Mouse (Mus musculus): ENCODE data around the gene Fgf2.
A peak's percentile ranks its signal among the peaks of the same experiment; 100 is the strongest.

Fgf2 gene

GRCm38 (mm10) chr3:37354737-37355136 lies 6.6 kb downstream of the Fgf2 start:
- DNase-seq (ENCODE audit: low spot score in 2 of 2) = no peak

- no peak for DNase-seq (ENCODE audit: low spot score in 2 of 2)
Measured at GRCm38 (mm10) chr3:37360729-37361128, 12.6 kb downstream of the Fgf2 start.

GRCm38 (mm10) chr3:37365144-37365543 lies 17.0 kb downstream of the Fgf2 start:
- no peak for DNase-seq (ENCODE audit: low spot score in 2 of 2)

GRCm38 (mm10) chr3:37365976-37366375 lies 17.8 kb downstream of the Fgf2 start:
- no peak for DNase-seq (ENCODE audit: low spot score in 2 of 2)

- no peak for DNase-seq (ENCODE audit: low spot score in 2 of 2)
Measured at GRCm38 (mm10) chr3:37366381-37367053, 18.4 kb downstream of the Fgf2 start.

- DNase-seq (ENCODE audit: low spot score in 2 of 2) = no peak
Measured at GRCm38 (mm10) chr3:37370407-37370806, 22.3 kb downstream of the Fgf2 start.

GRCm38 (mm10) chr3:37373712-37374111 lies 25.6 kb downstream of the Fgf2 start:
- DNase-seq (ENCODE audit: low spot score in 2 of 2) = no peak

- DNase-seq (ENCODE audit: low spot score in 2 of 2) = no peak
Measured at GRCm38 (mm10) chr3:37377926-37378325, 29.8 kb downstream of the Fgf2 start.

- no peak for DNase-seq (ENCODE audit: low spot score in 2 of 2)
Measured at GRCm38 (mm10) chr3:37378412-37378811, 30.3 kb downstream of the Fgf2 start.

- DNase-seq (ENCODE audit: low spot score in 2 of 2) = no peak
Measured at GRCm38 (mm10) chr3:37379201-37379600, 31.1 kb downstream of the Fgf2 start.

GRCm38 (mm10) chr3:37379930-37380881 lies 32.1 kb downstream of the Fgf2 start:
- DNase-seq (ENCODE audit: low spot score in 2 of 2) = peak in 1 of 2 experiments; percentile 6

- no peak for DNase-seq (ENCODE audit: low spot score in 2 of 2)
Measured at GRCm38 (mm10) chr3:37381457-37381856, 33.3 kb downstream of the Fgf2 start.

- DNase-seq (ENCODE audit: low spot score in 2 of 2) = no peak
Measured at GRCm38 (mm10) chr3:37383096-37383765, 35.1 kb downstream of the Fgf2 start.

GRCm38 (mm10) chr3:37387310-37387709 lies 39.2 kb downstream of the Fgf2 start:
- no peak for DNase-seq (ENCODE audit: low spot score in 2 of 2)

GRCm38 (mm10) chr3:37396930-37397608 lies 48.9 kb downstream of the Fgf2 start:
- DNase-seq (ENCODE audit: low spot score in 2 of 2) = no peak

- no peak for DNase-seq (ENCODE audit: low spot score in 2 of 2)
Measured at GRCm38 (mm10) chr3:37397646-37398045, 49.5 kb downstream of the Fgf2 start.

GRCm38 (mm10) chr3:37398661-37399395 lies 50.7 kb downstream of the Fgf2 start:
- DNase-seq (ENCODE audit: low spot score in 2 of 2) = no peak

- DNase-seq (ENCODE audit: low spot score in 2 of 2) = no peak
Measured at GRCm38 (mm10) chr3:37401729-37402610, 53.8 kb downstream of the Fgf2 start.

GRCm38 (mm10) chr3:37407598-37407997 lies 59.5 kb downstream of the Fgf2 start:
- no peak for DNase-seq (ENCODE audit: low spot score in 2 of 2)

- no peak for DNase-seq (ENCODE audit: low spot score in 2 of 2)
Measured at GRCm38 (mm10) chr3:37413446-37413845, 65.3 kb downstream of the Fgf2 start.

Measured in left cerebral cortex, adult 9 months (tissue).